Mouse (Mus musculus) stomach, adult 2 months (tissue): Measurements from ENCODE around the gene Dhx9. TPM values are rescaled to one million over a fixed set of nuclear protein-coding genes. Genes with fewer than 3 reads are reported as not detected.

Source experiments
- polyA plus RNA-seq: library from polyadenylated mRNA; depleted of rRNA; stranded (reverse); fragments of >200 nt; gene quantifications from 2 replicates; pipeline ENCODE4 v1.2.3, GENCODE M21; 2012; rRNA removed

Dhx9 gene
- 0.46 and 1.4 TPM in 2 replicates for polyA plus RNA-seq

GRCm38 (mm10) chr1:153487500-153487879 is at the start of gene Dhx9:
Dhx9 (minus strand) TSS chr1:153487660.

GRCm38 (mm10) chr1:153424770-153425584 is 62.5 kb downstream of the Dhx9 start, which contains the start of gene Shcbp1l:
Shcbp1l (plus strand) TSS chr1:153425162.

Other genes with a start within 250 kb of the Dhx9 start
- gene Lamc1, start 154.9 kb downstream of the Dhx9 start, polyA plus RNA-seq, result 27.1 and 35.2 TPM in 2 replicates
- gene Shcbp1l, start 62.5 kb downstream of the Dhx9 start, polyA plus RNA-seq, result not detected in 2 replicates
- 0.15 and 0.27 TPM in 2 replicates for gene Npl, start 62.4 kb upstream of the Dhx9 start, polyA plus RNA-seq
- gene Rgs8, start 165.4 kb upstream of the Dhx9 start, polyA plus RNA-seq, result 0.02 TPM in 1 of 2 replicates, not detected in the other